Mouse (Mus musculus) kidney, adult 9 months (tissue): ENCODE measurements around the gene Phf11b.
"Not testable (repeated sequence)": the region's sequence is repeated elsewhere in the genome, so short reads cannot be mapped to it uniquely, and the experiment has no call there.

Experiments
- DNase-seq: peaks from one replicate; pipeline ENCODE4 v3.0.0; 2022

Phf11b gene

DNA sequence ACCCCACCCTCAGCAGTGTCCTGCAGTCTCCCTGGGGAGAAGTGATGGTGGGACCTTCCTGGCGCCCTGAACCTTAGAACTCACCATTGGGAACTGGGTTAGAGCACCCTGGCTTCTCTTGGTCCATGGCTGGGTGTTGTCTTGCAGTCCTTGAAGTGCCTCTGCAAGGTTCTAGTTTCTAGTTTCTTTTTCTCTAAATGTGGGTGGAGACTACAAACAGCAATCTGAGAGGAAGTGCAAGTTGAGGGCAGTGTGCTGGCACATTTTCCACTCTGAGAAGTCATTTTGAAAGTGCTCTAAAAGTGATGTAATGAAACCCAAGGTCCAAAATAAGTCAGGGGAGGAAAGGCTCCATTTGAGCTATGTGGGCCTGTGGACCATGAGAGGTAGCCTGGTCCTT lies at the start of gene Phf11b:
Gene Phf11b, minus strand, starts transcription at position 163 of the 400 bp plus-strand sequence.
- DNase-seq: peak; percentile 32

DNA sequence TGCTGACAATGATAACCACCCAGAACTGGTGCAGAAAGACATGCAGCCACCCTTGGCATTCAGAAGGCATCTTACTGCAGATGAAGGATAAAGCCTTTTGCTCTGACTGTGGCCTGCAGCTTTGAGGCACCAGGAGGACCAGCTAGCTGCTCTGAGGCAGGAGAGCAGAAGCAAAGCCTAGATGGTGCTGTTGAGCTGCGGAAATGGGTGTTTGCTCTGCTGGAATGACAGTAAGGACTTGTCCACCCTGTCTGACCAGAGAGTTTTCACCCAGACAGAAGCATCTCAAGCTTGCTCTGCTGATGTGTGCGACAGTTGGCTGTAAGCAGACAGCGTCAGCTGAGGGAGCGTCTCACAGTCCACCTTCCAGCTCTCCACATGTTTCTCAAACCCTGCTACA lies 49.0 kb upstream of the Phf11b start:
- peak; percentile 50 for DNase-seq

- no peak for DNase-seq
Observed at GRCm38 (mm10) chr14:59389532-59389931, 48.4 kb upstream of the Phf11b start.

- no peak for DNase-seq
Observed at GRCm38 (mm10) chr14:59370348-59371068, 29.4 kb upstream of the Phf11b start.

GRCm38 (mm10) chr14:59366386-59367105 lies 25.4 kb upstream of the Phf11b start:
- DNase-seq: no peak

GRCm38 (mm10) chr14:59365244-59365644 lies 24.1 kb upstream of the Phf11b start, which contains the start of gene Phf11d:
Phf11d (minus strand) TSS chr14:59365470.
- peak; percentile 72 for DNase-seq

DNA sequence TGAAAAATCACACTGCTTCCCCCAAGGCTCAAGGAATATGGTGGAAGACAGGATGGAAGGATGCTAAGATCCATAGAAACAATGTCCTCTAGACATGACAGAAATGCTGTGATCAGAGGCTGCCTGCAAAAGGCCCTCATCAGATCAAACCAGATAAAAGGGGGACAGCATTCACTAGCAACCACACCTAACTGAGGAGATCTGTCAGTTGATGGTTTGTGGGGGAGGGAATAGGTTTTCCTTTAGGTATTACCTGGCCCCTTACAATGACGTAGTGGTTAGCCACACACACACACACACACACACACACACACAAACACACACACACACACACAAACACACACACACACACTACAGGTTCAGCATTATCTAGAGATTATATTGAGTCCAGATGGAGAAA lies 1.6 kb downstream of the Phf11b start:
- no peak for DNase-seq

- DNase-seq: not testable (repeated sequence)
Observed at GRCm38 (mm10) chr14:59336056-59336455, 5.1 kb downstream of the Phf11b start.

GRCm38 (mm10) chr14:59330499-59330898 lies 10.7 kb downstream of the Phf11b start:
- peak; percentile 17 for DNase-seq

- DNase-seq: not testable (repeated sequence)
Observed at GRCm38 (mm10) chr14:59319970-59320369, 21.2 kb downstream of the Phf11b start.

DNA sequence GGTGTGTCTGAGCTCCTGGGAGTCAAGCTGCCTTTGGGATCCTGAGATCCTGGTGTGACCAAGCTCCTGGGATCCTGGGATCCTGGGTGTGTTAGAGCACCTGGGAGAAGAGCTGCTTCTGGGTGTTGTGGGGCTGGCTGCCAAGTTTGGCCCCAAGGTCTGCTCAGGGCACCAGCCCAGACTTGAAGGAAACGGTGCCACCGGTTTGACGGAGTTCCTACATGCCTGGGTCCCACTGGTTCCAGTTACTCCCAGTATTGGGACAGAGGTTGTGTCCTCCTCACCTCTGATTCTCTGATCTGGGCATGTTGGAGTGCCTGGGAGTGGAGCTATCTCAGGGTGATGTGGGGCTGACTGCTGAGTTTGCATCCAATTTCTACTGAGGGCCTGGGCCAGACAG lies 22.1 kb downstream of the Phf11b start:
- not testable (repeated sequence) for DNase-seq

- peak; percentile 31 for DNase-seq
Observed at GRCm38 (mm10) chr14:59297391-59297790, 43.8 kb downstream of the Phf11b start, which contains the start of gene Phf11a. Phf11a (minus strand) TSS chr14:59297522.

- DNase-seq: not testable (repeated sequence)
Observed at GRCm38 (mm10) chr14:59291769-59292168, 49.4 kb downstream of the Phf11b start.

DNA sequence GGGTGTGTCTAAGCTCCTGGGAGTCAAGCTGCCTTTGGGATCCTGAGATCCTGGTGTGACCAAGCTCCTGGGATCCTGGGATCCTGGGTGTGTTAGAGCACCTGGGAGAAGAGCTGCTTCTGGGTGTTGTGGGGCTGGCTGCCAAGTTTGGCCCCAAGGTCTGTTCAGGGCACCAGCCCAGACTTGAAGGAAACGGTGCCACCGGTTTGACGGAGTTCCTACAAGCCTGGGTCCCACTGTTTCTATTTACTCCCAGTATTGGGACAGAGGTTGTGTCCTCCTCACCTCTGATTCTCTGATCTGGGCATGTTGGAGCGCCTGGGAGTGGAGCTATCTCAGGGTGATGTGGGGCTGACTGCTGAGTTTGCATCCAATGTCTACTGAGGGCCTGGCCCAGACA lies 66.2 kb downstream of the Phf11b start:
- DNase-seq: not testable (repeated sequence)
